Mouse (Mus musculus) midbrain, embryonic 14.5 days (tissue): Measurements from ENCODE around the gene Gja8. TPM values are rescaled to one million over a fixed set of nuclear protein-coding genes. Genes with fewer than 3 reads are reported as not detected.

ENCODE experiments used
- ATAC-seq: fragments of 200-750 bp; cut with Nextera tagmentation; 2 replicates; pipeline ENCODE4 v1.8.0; 2017; ENCODE audit warnings: moderate number of reproducible peaks, moderate library complexity; ENCODE audit not compliant: low FRiP score, low TSS enrichment
- DNase-seq: peaks from one replicate; pipeline ENCODE4 v3.0.0-alpha.2; 2015
- H3K27ac ChIP-seq: fragments of 300-500 bp; sonication (generic); replicated peaks from 2 replicates; pipeline ENCODE4 v1.5.1; 2014; ENCODE audit warnings: mild to moderate bottlenecking, low read depth, low read length, moderate library complexity
- H3K27me3 ChIP-seq: fragments of 300-500 bp; sonication (generic); 2 replicates; pipeline ENCODE4 v1.6.1; 2014; ENCODE audit warnings: low read length, control low read depth, mixed read lengths; ENCODE audit not compliant: control insufficient read depth, insufficient read depth
- H3K36me3 ChIP-seq: fragments of 300-500 bp; sonication (generic); 2 replicates; pipeline ENCODE4 v1.6.1; 2014; ENCODE audit warnings: low read length, control low read depth; ENCODE audit not compliant: control insufficient read depth, insufficient read depth
- H3K4me1 ChIP-seq: fragments of 300-500 bp; sonication (generic); 2 replicates; pipeline ENCODE4 v1.6.1; 2014; ENCODE audit warnings: mild to moderate bottlenecking, antibody characterized with exemption, low read length, control low read depth; ENCODE audit not compliant: control insufficient read depth, insufficient read depth
- H3K4me2 ChIP-seq: fragments of 300-500 bp; sonication (generic); 2 replicates; pipeline ENCODE4 v1.6.1; 2014; ENCODE audit warnings: mild to moderate bottlenecking, low read length, moderate library complexity
- H3K4me3 ChIP-seq: fragments of 300-500 bp; sonication (generic); replicated peaks from 2 replicates; pipeline ENCODE4 v1.5.1; 2014; ENCODE audit warnings: low read depth, low read length
- H3K9ac ChIP-seq: fragments of 300-500 bp; sonication (generic); replicated peaks from 2 replicates; pipeline ENCODE4 v1.6.1; 2014; ENCODE audit warnings: mild to moderate bottlenecking, low read length, moderate library complexity
- H3K9me3 ChIP-seq: fragments of 300-500 bp; sonication (generic); 2 replicates; pipeline ENCODE4 v1.6.1; 2016; ENCODE audit warnings: low read length, control low read depth, mixed read lengths; ENCODE audit not compliant: control insufficient read depth
- WGBS: fragments of 180-500 bp; shearing (Covaris S2); extraction: QIAGEN DNeasy Blood & Tissue Kit; methylation state at CpG from one replicate; pipeline ENCODE4 v1.1.7; 2014; 5-methylcytosine and 5-hydroxymethylcytosine counted together
- polyA plus RNA-seq: library from polyadenylated mRNA; unstranded; fragments of >200 nt; fragmentation: Nextera tagmentation; extraction: Ambion mirVana; gene quantifications from 2 replicates; pipeline ENCODE4 v1.2.1, GENCODE M21; 2014

The Gja8 gene
- polyA plus RNA-seq, 1 experiment from 2014 or later = not detected

DNA sequence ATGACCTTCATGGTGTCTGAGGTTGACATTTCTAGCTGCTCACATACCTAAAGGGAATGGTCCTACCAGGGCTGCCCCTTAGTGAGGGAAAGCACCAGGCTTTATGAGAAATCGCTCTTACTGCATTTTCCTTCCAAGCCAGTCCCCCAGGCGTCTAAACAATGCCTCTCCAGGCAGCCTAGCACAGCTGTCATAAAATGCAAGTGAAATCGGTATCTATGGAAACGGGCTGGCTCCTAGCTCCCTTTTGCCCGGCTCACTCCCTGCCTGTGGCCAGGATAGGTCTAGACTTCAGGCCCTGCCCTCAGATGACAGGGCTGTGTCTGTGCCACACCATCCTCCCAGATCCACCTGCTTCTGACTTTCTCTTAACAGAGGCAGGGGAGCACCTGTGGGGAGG lies 11.8 kb upstream of the Gja8 start:
- ATAC-seq (peak; percentile 72), DNase-seq (peak; percentile 77)
- Histone ChIP-seq H3K4me3 (no peak overlapping the region), H3K27ac (peak overlapping the region; percentile 49; the same call in 1 of the 2 replicates), H3K27me3 (no peaks in the 10 kb centered on the region), H3K4me1 (peaks cover 14% of the 10 kb centered on the region), H3K9ac (no peak overlapping the region; the same call in 1 of the 2 replicates), H3K4me2 (no peak overlapping the region), H3K36me3 (no peaks in the 10 kb centered on the region), H3K9me3 (no peaks in the 10 kb centered on the region)
- 3% methylated on average over 5 of the region's 5 CpGs for WGBS

DNA sequence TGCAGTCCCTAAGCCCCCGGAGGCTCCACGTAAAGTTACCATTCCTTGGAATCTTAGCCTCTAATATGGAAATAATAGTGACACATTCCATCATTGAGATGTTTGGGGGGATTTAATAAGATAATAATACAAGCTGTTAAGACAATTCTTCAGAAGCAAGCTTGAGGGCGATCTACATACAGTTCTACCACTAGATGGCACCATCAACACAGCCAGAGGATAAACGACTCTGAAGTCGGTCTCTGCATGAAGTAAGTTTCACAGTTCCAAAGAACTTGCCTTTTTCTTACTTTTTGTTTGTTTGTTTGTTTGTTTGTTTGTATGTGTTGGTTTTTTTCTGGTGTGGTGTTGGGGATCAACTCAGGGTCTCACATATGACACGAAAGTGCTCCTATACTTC lies 10.4 kb upstream of the Gja8 start:
- Histone ChIP-seq H3K27ac (no peak overlapping the region), H3K36me3 (no peaks in the 10 kb centered on the region), H3K4me2 (no peak overlapping the region), H3K27me3 (no peaks in the 10 kb centered on the region), H3K4me1 (peaks cover 17% of the 10 kb centered on the region), H3K9ac (no peak overlapping the region), H3K9me3 (no peaks in the 10 kb centered on the region), H3K4me3 (no peak overlapping the region)
- 10% methylated on average over 6 of the region's 6 CpGs for WGBS
- no peak for ATAC-seq
- peak; percentile 93 for DNase-seq

DNA sequence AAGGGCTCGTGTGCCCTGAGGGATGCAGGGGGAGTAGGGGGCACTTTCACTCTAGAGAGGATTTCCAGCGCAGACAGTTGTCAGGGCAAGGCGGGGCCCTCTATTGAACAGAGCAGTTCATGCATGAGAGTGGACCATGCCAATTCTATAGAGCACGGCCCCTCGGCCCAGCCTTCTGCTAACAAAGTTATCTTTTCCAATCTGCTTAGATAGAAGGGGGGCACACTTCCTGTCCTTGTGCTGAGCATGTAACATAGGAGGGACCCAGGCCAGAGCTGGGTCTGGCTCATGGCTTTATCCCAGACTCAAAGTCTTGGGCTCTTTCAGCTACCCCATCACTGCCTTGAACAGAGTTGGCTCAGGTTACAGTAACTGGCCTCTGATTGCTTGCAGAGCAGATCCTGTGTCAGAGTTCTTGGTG lies 5.5 kb upstream of the Gja8 start:
- 8% methylated on average over 5 of the region's 5 CpGs for WGBS
- H3K4me2 ChIP-seq = no peak overlapping the region
- no peak overlapping the region for H3K9ac ChIP-seq
- no peaks in the 10 kb centered on the region for H3K36me3 ChIP-seq
- no peaks in the 10 kb centered on the region for H3K9me3 ChIP-seq
- H3K4me3 ChIP-seq = no peak overlapping the region
- H3K4me1 ChIP-seq = peaks cover 8% of the 10 kb centered on the region; the same call in 1 of the 2 replicates
- ATAC-seq = no peak
- H3K27me3 ChIP-seq = no peaks in the 10 kb centered on the region
- H3K27ac ChIP-seq = no peak overlapping the region
- DNase-seq = peak; percentile 42

DNA sequence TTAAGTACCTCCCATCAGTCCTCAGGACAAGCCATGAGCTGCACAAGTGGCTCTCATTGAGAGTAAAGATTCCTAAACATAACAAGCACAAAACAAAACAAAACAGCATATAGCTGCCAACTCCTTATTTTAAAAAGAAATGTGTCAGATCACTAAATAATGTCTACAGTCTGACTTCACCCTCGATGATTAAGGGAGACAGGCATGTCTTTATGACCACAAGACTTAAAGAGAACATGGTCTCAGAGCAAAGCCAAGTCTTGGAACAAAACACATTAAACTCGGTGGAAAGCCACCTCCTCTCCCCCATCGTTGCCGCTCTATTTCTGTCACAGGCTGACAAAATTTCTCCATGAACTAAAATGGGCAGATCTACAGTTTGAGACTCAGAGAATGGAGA lies 1.2 kb downstream of the Gja8 start:
- Histone ChIP-seq H3K4me1 (no peaks in the 10 kb centered on the region), H3K27me3 (no peaks in the 10 kb centered on the region), H3K36me3 (no peaks in the 10 kb centered on the region), H3K27ac (no peak overlapping the region), H3K9ac (no peak overlapping the region), H3K4me2 (no peak overlapping the region), H3K9me3 (no peaks in the 10 kb centered on the region), H3K4me3 (no peak overlapping the region)
- DNase-seq = no peak
- no peak for ATAC-seq
- 86% methylated on average over 4 of the region's 4 CpGs for WGBS

DNA sequence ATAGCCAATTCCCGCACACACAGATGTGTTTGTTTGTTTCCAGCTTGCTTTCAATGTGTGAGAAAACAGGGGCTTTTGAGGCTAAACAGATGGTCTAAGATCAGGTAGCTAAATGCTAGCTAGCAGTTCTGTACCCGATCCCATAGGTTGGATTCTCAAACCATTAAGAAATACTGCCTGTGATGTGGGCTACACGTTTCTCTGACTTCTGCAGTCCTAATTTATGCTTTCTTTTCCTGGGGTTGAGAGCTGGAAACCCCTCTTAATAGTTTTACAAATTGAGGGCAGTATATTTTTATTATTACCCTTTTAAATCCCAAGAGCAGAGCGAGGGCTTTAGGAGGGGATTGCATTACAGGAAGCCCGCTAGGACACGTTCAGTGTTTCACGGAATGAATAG lies 4.8 kb downstream of the Gja8 start:
- 82% methylated on average over 7 of the region's 7 CpGs for WGBS
- no peaks in the 10 kb centered on the region for H3K36me3 ChIP-seq

DNA sequence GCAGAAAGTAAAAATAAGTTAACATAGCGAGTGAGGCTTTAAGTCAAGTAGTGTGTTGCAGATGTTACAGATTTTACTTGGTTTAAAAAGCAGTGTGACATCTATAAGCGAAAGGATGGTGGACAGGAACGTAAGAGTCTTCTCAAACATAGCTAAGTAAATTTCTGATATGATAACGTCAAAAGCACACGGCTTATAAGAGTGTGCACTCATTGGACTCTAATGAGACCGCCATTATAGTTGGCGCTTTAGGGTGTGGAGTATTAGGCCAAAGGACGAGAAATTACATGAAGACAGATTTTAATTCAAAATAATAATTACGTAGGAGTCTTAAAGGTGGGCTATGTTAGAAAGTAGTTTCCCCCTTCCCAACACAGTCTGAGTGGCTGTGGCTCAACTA lies 20.2 kb downstream of the Gja8 start:
- Histone ChIP-seq H3K36me3 (no peaks in the 10 kb centered on the region), H3K27ac (no peak overlapping the region), H3K9ac (peak overlapping the region; percentile 92), H3K4me2 (peak overlapping the region; percentile 85), H3K4me3 (peak overlapping the region; percentile 99), H3K4me1 (peaks cover 9% of the 10 kb centered on the region), H3K27me3 (0 out of 2 replicates have a peak, but pooled peaks cover 5% of the 10 kb centered on the region), H3K9me3 (no peaks in the 10 kb centered on the region)
- no peak for DNase-seq
- ATAC-seq = peak; percentile 35; the same call in 1 of the 2 replicates
- WGBS = 49% methylated on average over 9 of the region's 9 CpGs

More for the DNA sequence above, 4.8 kb downstream of the Gja8 start:
- Histone ChIP-seq H3K4me2 (no peak overlapping the region), H3K9me3 (no peaks in the 10 kb centered on the region), H3K4me3 (no peak overlapping the region), H3K27ac (no peak overlapping the region), H3K9ac (no peak overlapping the region), H3K27me3 (no peaks in the 10 kb centered on the region), H3K4me1 (no peaks in the 10 kb centered on the region)
- ATAC-seq = no peak
- no peak for DNase-seq

DNA sequence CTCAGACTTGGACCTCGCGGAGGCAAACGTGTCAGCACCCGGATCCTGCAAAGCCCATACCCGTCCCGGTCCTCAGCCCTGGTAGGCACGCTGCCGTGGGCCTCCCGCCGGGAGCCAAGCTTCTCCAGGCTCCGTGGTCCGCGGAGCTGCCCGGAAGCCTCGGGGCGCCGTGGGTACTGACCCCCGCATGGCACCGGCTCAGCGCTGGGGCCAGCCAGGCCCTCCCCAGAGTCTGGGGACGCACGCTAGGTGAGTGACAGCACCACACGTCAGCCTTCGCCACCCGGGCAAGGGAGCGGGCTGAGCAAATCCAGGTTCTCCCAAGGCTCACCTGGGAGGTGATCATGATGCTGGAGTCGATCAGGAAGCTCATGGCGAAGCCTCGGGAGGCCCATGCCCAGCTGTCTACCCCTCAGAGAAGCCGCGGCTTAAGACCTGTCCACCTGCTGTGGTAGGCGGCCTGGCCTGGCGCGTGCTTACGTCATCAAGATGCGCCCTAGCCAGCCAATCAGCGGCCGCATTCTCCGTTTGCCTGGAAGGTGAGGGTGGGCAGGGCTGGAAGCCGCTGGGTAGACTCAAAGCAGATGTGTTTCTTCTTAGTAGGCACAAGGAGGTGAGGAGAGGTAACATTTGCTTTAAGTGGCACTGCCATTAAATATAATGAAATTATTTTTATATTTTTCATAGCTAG lies 20.8 kb downstream of the Gja8 start, which contains the start of gene Gpr89:
Gene Gpr89 (minus strand): TSS at position 496 of the 691 bp plus-strand sequence.
- ATAC-seq (peak; percentile 97), DNase-seq (peak; percentile 96)
- Histone ChIP-seq H3K9ac (peak within 1 kb of the TSS; percentile 92), H3K27ac (peak within 1 kb of the TSS; percentile 64), H3K4me1 (peaks cover 9% of the 10 kb centered on the region), H3K9me3 (no peaks in the 10 kb centered on the region), H3K36me3 (no peaks in the 10 kb centered on the region), H3K27me3 (0 out of 2 replicates have a peak, but pooled peaks cover 5% of the 10 kb centered on the region), H3K4me2 (peak within 1 kb of the TSS; percentile 85), H3K4me3 (peak within 1 kb of the TSS; percentile 99)
- under 1% methylated on average over 40 of the region's 40 CpGs for WGBS

DNA sequence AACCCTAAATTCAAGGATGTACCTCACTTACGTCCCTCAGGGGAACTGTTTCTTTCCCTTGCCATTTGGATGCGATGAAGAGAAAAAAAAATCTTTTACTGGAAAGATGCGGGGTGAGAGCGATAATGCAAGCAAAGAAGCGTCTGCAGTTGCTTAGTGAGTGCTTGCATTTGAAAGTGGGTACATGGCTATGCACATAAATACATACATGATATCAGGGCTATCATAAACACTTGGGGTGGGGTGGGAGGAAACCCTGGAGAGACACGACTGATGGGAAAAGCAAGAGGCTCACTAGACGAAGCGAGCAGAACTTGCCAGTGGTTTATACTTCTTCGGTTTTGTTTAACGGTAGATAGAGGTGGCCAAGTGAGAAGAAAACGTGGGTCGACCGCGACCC lies 21.4 kb downstream of the Gja8 start, which contains the start of gene Gja5:
Gene Gja5 (plus strand): TSS at position 301 of the 400 bp plus-strand sequence.
- Histone ChIP-seq H3K9ac (peak within 1 kb of the TSS; percentile 92), H3K27ac (peak within 1 kb of the TSS; percentile 64), H3K9me3 (no peaks in the 10 kb centered on the region), H3K27me3 (0 out of 2 replicates have a peak, but pooled peaks cover 5% of the 10 kb centered on the region), H3K36me3 (no peaks in the 10 kb centered on the region), H3K4me1 (peaks cover 9% of the 10 kb centered on the region), H3K4me2 (peak within 1 kb of the TSS; percentile 85), H3K4me3 (peak within 1 kb of the TSS; percentile 99)
- WGBS = 15% methylated on average over 14 of the region's 14 CpGs
- DNase-seq (no peak), ATAC-seq (no peak)
